Mouse (Mus musculus): ENCODE measurements around the gene Pira2.
"Not testable (repeated sequence)": the region's sequence is repeated elsewhere in the genome, so short reads cannot be mapped to it uniquely, and the experiment has no call there.

DNA sequence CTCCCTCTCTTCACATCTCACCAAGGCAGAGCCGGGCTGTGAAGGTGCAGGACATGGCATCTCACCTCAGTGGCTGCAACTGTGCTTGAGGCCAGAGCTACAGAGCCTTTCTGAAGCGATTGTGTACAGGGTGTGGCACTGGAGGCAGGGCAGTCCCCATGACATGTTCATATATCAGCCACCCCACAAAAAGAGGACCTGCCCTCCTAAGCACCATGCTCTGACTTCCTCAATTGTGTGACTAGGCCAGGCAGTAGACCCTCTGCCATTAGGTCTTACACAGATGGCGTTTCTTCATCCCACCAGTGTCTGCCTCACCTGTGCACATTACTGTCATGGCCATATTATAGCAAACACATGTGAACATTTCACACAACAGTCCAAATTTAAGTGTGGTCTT is 44.9 kb downstream of the Pira2 start:
- TF ChIP-seq POLR2A (IDR thresholded peaks at IDR 0.05; ENCODE audit: low read depth, low read length); CTCF (conservative IDR thresholded peaks at IDR 0.05; ENCODE audit: insufficient read depth, insufficient read length, low read depth, low read length): not testable (repeated sequence)

All from kidney, adult 2 months (tissue).